Mouse (Mus musculus): ENCODE results near the gene Dclk3. TPM values are rescaled to one million over a fixed set of nuclear protein-coding genes. Genes with fewer than 3 reads are reported as not detected.

Gene Dclk3
- 0.69 and 0.71 TPM in 2 replicates for polyA plus RNA-seq (2015; fragmentation: Nextera tagmentation; extraction: Ambion mirVana)

DNA sequence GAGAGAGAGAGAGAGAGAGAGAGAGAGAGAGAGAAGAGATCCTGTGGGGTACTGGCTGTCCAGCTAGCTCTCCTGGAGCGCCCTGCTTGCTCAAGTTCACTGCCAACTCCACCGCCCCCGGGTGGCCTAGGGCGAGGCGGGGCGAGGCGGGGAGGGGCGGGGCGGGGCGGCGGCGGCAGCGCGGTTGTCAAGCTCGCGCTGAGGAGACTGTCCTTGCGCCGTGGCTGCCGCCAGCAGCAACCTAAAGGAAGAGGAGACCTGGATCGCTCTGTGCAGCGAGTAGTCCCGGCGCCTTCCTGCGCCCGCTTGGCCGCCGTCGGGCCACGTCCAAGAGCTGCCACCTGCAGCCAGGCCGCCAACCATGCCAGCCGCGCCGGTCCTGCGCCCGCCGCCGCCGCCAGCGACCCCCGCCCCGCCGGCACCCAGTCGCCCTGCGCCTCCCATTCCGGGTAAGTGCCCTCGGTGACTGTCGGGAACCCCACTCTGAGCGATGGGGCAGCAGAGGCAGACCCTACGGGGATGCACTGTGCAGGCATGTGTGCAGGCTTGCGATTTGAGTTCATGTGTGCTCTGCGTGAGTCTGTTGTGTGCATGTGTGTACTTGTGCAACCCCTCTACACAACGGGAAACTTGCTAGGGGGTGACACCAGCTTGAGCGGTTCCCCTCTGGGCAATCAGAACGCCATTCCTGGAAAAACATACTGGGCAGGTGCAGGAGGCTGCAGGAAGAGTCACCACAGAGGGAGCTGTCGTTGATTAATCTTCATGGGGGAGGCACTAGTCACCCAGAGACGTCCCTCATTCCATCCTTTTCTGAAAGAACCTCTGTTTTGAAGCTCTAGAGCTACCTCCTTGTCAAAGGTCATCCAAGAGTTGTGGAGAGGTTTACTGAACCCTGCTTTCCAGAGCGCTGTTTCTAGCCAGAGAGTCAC lies at the start of gene Dclk3:
Dclk3 (plus strand) TSS at position 178 of the 932 bp plus-strand sequence.

Other genes starting within 250 kb of the Dclk3 start
- 12.0 and 15.1 TPM in 2 replicates for gene Mlh1, start 167.3 kb upstream of the Dclk3 start, polyA plus RNA-seq (2015; fragmentation: Nextera tagmentation; extraction: Ambion mirVana)
- 13.0 and 15.9 TPM in 2 replicates for gene Epm2aip1, start 167.2 kb upstream of the Dclk3 start, polyA plus RNA-seq (2015; fragmentation: Nextera tagmentation; extraction: Ambion mirVana)
- gene Trank1, start 127.3 kb upstream of the Dclk3 start, polyA plus RNA-seq (2015; fragmentation: Nextera tagmentation; extraction: Ambion mirVana) = 0.51 and 0.55 TPM in 2 replicates